Mouse (Mus musculus) gastrocnemius, postnatal 14 days (tissue): Measurements from ENCODE around the gene Akap6. TPM values are rescaled to one million over a fixed set of nuclear protein-coding genes. Genes with fewer than 3 reads are reported as not detected.
"Not testable (repeated sequence)": the region's sequence is repeated elsewhere in the genome, so short reads cannot be mapped to it uniquely, and the experiment has no call there.

Source experiments
- DNase-seq: peaks from one replicate; pipeline ENCODE4 v3.0.0; 2021; ENCODE audit warnings: mixed read lengths
- intact Hi-C: fragments of 180-260 bp; cut with DNase I; formaldehyde crosslinking; loops from one replicate; pipeline ENCODE4 v1.15.1; 2025; ENCODE audit warnings: low total_unique reads
- total RNA-seq, 2 experiments: library from RNA; stranded (reverse); gene quantifications; 2 replicates each; pipeline ENCODE4 v1.2.3; 2021

Gene Akap6
- total RNA-seq, 2 experiments from 2014 or later, result 40.3 to 48.2 TPM

DNA sequence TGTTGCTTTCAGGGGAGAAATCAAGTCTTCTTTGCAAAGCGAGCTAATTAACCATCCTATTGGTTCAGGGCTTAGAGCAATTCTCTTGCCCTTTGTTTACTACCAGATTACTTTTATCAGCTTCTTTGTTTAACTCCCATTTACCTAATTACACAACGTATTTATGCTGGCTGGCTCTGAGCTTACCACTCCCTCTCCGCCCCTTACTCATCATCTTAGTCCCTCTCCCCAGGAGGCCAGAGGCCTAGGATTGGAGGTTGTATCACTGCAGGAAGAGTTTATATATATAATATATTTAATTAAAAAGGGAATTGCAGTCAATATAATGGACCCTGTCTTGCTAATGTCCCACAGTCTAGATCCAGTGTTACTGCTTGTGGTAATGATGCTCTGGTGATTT is 5.6 kb downstream of the Akap6 start:
- intact Hi-C loops, result no loop called here
- no peak for DNase-seq

DNA sequence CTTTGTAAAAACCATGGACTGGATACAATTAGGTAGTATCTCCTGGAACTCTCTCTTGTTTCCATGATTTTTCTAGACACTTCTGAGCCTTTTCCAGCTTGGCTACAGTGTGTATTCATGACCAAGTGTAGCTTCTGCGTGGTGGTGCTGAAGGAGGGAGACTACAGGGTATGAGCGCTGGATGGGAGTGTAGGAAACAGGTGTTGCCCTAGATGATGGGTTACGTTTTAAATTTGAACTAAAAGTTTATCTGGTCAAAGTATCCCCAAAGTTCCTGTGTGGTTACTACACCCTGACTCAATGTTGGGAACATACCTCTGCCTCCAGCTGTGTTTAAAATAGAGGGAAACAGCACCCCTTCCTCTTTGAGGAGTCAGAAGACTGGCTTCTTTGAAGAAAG is 12.2 kb downstream of the Akap6 start:
- intact Hi-C loops, result no loop called here
- no peak for DNase-seq

GRCm38 (mm10) chr12:52711857-52712640 is 12.9 kb downstream of the Akap6 start:
- intact Hi-C loops, result no loop called here
- no peak for DNase-seq

- intact Hi-C loops, result no loop called here
- no peak for DNase-seq
These were observed 19.2 kb downstream of the Akap6 start for GRCm38 (mm10) chr12:52718392-52718791.

- DNase-seq, result no peak
- intact Hi-C loops, result no loop called here
These were observed 20.0 kb downstream of the Akap6 start for GRCm38 (mm10) chr12:52719232-52719631.

- intact Hi-C loops, result no loop called here
- DNase-seq, result no peak
These were observed 20.5 kb downstream of the Akap6 start for GRCm38 (mm10) chr12:52719681-52720080.

- DNase-seq, intact Hi-C loops: not testable (repeated sequence)
These were observed 24.9 kb downstream of the Akap6 start for GRCm38 (mm10) chr12:52724039-52724615.

GRCm38 (mm10) chr12:52726434-52727231 is 27.4 kb downstream of the Akap6 start:
- intact Hi-C loops, result no loop called here
- no peak for DNase-seq

DNA sequence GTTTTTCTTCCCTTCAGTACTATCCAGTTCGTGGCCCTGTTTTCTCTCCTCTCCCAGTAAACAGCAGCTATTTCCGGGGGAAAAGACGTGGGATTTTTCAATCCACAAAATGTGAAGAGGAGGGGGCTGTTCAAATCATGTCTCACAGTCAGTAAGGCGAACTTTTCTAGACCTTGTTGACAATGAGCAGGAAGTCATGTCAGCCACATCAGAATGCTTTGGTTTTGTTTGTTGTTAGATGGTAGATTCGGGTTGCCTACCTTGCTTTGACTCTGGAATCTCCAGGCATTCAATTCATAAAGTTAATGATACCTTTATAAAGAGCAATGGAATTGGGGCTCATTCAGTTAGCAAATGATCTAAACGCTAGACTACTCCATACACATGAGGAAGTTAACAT is 30.2 kb downstream of the Akap6 start:
- DNase-seq, result no peak
- intact Hi-C loops, result no loop called here

DNA sequence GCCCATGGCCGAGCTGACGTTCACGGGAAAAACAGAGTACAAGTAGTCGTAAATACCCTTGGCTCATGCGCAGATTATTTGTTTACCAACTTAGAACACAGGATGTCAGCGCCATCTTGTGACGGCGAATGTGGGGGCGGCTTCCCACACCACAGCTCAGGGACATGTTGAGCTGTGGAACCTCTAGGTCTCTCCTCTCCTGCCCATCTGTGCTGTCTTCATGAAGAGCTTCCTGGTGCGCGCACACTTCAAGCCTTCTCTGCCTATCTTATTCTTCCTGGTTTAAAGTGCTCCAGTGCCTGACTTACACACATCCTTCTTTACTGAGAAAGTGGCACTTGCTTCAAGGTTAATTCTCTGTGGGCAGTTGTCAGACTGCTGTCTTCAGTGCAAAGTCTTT is 36.0 kb downstream of the Akap6 start:
- DNase-seq, intact Hi-C loops: not testable (repeated sequence)

DNA sequence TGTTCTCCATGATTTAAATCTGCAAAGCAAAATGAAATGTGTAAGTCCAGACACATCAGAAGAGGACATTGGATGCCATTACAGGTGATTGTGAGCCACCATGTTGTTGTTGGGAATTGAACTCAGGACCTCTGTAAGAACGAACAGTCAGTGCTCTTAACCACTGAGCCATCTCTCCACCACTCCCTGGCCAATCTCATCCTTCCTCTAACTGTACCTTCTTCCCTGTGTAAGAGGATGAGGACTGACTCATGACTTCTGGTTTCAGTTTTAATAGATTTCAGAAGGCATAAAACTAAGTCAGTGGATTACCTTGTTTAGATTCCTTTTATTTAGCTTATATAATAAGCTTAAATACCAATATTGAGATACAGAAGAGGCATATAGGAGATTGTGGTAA is 38.0 kb downstream of the Akap6 start:
- DNase-seq, result no peak
- intact Hi-C loops, result no loop called here

GRCm38 (mm10) chr12:52739326-52739725 is 40.1 kb downstream of the Akap6 start:
- DNase-seq, result no peak
- intact Hi-C loops, result no loop called here

- no peak for DNase-seq
- intact Hi-C loops, result no loop called here
These were observed 42.6 kb downstream of the Akap6 start for GRCm38 (mm10) chr12:52741801-52742200.

- DNase-seq, result no peak
- intact Hi-C loops, result no loop called here
These were observed 50.8 kb downstream of the Akap6 start for GRCm38 (mm10) chr12:52750006-52750405.

DNA sequence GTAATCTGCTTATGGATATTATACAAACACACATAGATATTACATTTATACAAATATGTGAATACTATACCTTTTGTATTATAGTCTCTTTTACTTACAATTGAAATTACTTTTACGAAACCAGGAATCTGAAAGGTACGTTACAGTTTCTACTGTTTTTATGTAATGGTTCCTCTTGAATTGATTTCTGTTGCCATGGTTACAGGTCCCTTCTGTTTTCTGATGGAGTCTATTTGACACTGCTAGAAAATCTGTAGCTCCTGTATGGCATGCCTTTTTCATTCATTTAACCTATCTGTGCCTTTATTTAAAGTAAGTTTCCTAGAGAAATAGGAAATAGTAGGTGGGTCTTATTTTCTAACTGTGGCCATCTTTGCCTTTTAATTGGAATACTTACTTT is 56.5 kb downstream of the Akap6 start:
- DNase-seq, result no peak
- intact Hi-C loops, result no loop called here

- intact Hi-C loops, result no loop called here
- no peak for DNase-seq
These were observed 58.7 kb downstream of the Akap6 start for GRCm38 (mm10) chr12:52757881-52758280.

- no peak for DNase-seq
- intact Hi-C loops, result no loop called here
These were observed 64.9 kb downstream of the Akap6 start for GRCm38 (mm10) chr12:52764046-52764445.

- intact Hi-C loops, result no loop called here
- no peak for DNase-seq
These were observed 65.6 kb downstream of the Akap6 start for GRCm38 (mm10) chr12:52764810-52765209.

DNA sequence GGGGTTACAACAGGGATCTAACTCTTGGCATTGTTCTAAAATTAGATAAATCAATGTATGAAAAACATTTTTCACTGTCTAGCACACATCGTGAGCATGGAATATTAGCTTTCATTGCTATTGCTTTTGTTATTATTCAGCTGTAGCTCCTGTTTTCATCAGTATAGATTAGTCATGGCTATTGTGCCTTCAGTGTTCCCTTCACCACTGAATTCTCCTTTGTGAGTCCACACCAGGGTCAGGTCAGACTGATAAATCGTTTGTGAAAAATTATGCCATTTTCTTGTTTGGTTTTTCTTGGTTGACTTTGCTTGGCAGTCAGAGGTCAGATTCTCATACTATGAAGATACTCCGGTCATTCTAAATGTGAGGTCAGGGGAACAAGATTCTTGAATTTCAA is 70.4 kb downstream of the Akap6 start:
- intact Hi-C loops, result no loop called here
- no peak for DNase-seq

GRCm38 (mm10) chr12:52771931-52772330 is 72.7 kb downstream of the Akap6 start:
- DNase-seq, result no peak
- intact Hi-C loops, result no loop called here
